In genomic region chr4:95390549-95390948, GRCm38 (mm10) we compare ENCODE assay signal across 16 mouse cellular contexts.
"Had no signal": no experiment of that assay in that cellular context is flagged by ENCODE, and none has a peak within 500 bp of the region (broad histone marks: within the 10 kb centered on the region; RNA-seq: fewer than 3 reads in every experiment).

No protein-coding gene starts in this region.

- ATAC-seq: midbrain, embryonic 15.5 days had no signal

- H3K9me3 ChIP-seq: limb, embryonic 10.5 days; liver, embryonic 15.5 days; midbrain, embryonic 15.5 days; neural tube, embryonic 13.5 days; stomach, embryonic 15.5 days had no signal

- H3K27ac ChIP-seq: left cerebral cortex, adult 2 months; limb, embryonic 10.5 days; liver, embryonic 15.5 days; midbrain, embryonic 15.5 days; neural tube, embryonic 13.5 days had no signal

- H3K27me3 ChIP-seq: liver, embryonic 15.5 days; midbrain, embryonic 15.5 days; neural tube, embryonic 13.5 days; stomach, embryonic 15.5 days had no signal

- DNase-seq: kidney, adult 11 months; kidney, postnatal 14 days; lung, postnatal 14 days; retina, postnatal 1 day; right cerebral cortex, postnatal 4 days; spleen, adult 18-20 months; thymus, adult 2 months; thymus, postnatal 25 days had no signal

- H3K4me1 ChIP-seq: liver, embryonic 15.5 days; midbrain, embryonic 15.5 days; neural tube, embryonic 13.5 days had no signal

- H3K9ac ChIP-seq: liver, embryonic 15.5 days; midbrain, embryonic 15.5 days; neural tube, embryonic 13.5 days; stomach, embryonic 15.5 days had no signal

- H3K36me3 ChIP-seq: limb, embryonic 10.5 days; liver, embryonic 15.5 days; midbrain, embryonic 15.5 days; neural tube, embryonic 13.5 days; stomach, embryonic 15.5 days had no signal

- H3K4me3 ChIP-seq: left cerebral cortex, adult 2 months; limb, embryonic 10.5 days; liver, embryonic 15.5 days; midbrain, embryonic 15.5 days; neural tube, embryonic 13.5 days; stomach, embryonic 15.5 days had no signal

- H3K4me2 ChIP-seq: liver, embryonic 11.5 days; liver, embryonic 15.5 days; midbrain, embryonic 11.5 days; midbrain, embryonic 15.5 days; neural tube, embryonic 13.5 days; stomach, embryonic 15.5 days had no signal
